Mouse (Mus musculus): ENCODE measurements around the gene Rpl11.
A peak's percentile ranks its signal among the peaks of the same experiment; 100 is the strongest.
"Not testable (repeated sequence)": the region's sequence is repeated elsewhere in the genome, so short reads cannot be mapped to it uniquely, and the experiment has no call there.

Gene Rpl11

GRCm38 (mm10) chr4:136053247-136053596, at the start of gene Rpl11:
Gene Rpl11 (minus strand): TSS chr4:136053428.
- peak; percentile 85 to 86 for DNase-seq

DNA sequence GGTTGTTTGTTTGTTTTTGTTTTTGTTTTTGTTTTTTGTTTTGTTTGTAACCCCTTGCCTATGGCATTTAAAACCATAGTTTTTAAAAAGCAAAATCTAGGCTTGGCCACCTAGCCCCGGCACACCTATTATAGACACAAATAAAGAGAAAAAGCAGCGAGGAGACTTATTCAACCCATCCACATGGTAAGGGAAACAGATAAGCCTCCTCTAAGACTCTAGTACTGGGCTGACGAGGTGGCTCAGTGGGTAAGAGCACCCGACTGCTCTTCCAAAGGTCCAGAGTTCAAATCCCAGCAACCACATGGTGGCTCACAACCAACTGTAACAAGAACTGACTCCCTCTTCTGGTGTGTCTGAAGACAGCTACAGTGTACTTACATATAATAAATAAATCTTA, 48.5 kb upstream of the Rpl11 start:
- DNase-seq: not testable (repeated sequence)

GRCm38 (mm10) chr4:136100396-136101070, 47.3 kb upstream of the Rpl11 start:
- no peak for DNase-seq

DNA sequence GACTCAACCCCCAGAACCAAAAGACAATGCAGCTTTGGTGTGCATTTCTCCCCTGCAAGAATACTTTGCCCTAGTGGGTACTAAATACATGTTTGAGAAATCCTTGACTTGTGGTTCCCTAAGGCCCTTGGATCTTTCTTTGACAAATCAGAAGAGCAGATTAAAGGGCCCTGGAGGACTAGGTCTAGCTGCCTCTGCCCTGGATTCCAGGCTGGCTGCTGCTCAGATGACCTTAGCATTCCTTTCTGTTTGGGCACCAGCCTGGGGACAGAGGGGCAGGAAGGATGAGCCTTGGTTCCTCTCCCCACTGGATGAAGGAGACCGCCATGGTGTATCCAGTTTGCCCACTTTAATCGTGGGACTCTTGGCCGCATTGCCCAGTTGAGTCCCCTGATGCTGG, 45.2 kb upstream of the Rpl11 start:
- no peak for DNase-seq

DNA sequence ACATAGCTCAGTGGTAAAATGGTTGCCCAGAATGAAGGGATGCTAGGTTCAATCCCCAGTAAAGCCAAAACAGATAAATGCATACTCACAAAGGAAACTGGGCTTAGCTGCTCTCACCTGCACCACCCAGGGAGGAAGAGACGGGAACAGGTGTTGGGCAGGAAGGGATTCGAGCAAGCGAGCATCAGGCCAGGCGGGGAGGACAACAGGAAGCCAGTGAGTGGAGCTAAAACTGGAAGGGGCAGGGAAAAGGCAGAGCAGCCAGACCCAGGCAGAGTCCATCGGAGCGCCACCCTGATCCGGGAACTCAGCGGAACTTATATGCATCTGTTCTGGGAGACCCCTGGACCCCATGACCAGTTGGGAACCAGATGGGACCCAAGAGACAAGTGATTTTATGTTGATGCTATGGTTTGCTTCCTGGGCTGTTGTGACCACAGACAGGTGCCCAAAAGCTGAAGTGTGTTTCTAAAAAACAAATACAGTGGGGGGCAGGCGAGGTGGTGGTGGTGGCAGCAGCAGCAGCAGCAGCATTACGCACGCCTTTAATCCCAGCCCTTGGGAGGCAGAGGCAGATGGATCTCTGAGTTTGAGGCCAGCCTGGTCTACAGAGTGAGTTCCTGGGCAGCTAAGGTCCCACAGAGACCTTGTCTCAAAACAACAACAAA, 43.4 kb upstream of the Rpl11 start:
- no peak for DNase-seq

GRCm38 (mm10) chr4:136095490-136096105, 42.4 kb upstream of the Rpl11 start:
- no peak for DNase-seq

DNA sequence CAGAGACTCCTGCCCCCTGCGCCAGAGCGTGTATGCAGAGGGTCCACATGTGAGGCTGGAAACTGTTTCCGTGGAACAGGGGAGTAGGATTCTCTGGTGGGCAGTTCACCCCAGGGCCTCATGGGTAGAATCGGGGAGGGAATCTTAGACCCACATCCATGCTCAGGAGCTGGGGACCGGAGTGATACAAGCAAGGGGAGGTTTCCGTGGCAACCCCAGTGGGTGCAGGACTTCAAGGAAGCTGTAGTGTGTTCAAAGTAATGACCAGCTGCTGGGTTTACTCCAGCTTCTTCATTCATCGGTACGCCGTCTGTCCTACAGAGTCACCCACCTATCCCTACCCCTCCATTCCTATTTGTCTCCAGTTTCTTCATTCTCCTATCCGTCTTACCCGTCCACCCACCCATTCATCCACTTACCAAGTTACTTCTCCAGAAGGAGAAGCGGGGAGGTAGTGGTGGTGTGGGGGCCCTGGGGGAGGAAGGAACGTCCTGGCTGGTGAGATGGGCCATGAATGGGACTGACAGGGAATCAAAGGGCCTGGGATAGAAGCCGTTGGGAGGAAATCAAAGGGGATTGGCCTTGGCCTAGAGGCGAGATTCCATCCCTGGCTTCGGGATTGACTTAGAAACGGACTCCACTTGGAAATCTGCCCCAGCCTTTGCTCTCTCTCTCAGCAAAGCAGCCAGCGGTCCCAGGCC, 41.4 kb upstream of the Rpl11 start:
- no peak for DNase-seq

GRCm38 (mm10) chr4:136092498-136092897, 39.3 kb upstream of the Rpl11 start:
- DNase-seq: no peak

- no peak for DNase-seq
Observed at GRCm38 (mm10) chr4:136091346-136091745, 38.1 kb upstream of the Rpl11 start.

- peak; percentile 31 to 43 for DNase-seq
Observed at GRCm38 (mm10) chr4:136089748-136090583, 36.7 kb upstream of the Rpl11 start.

- peak; percentile 73 to 77 for DNase-seq
Observed at GRCm38 (mm10) chr4:136088971-136089747, 35.9 kb upstream of the Rpl11 start.

GRCm38 (mm10) chr4:136088364-136088763, 35.1 kb upstream of the Rpl11 start:
- no peak for DNase-seq

DNA sequence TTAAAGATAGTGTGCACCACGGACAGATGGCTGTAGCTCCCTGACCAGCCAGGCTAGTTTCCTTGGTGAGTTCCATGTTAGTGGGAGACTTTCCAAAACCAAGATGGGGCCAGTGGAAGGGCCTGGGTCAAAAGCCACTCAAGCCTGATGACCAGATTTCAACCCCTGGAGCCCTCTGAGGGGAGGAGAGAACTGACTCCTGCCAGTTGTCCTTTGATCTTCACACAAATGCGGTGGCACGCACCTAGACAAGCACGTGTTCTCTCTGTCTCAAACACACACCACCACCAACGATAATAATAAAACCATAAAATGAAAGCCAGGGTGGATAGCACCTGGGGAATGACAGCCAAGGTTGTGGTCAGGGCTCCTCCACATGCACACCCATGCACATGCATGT, 34.0 kb upstream of the Rpl11 start:
- no peak for DNase-seq

DNA sequence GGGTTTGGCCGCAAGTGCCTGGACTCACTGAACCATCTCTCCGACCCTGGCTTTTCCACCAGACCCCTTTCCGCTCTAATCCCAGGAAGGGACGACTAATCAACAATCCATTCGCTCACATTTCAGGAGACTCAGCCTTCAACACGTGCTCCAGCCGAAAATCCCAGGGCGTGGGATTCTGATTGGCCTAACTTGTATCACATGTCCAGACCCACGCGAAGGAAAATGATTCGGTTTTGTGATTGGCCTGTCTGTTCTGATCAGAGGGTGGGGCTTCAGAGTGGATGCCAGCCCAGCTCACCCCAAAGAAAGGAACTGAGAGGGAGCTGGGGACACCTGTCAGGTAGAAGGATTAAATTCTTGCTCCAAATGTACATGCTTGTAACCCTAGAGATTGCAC, 31.6 kb upstream of the Rpl11 start:
- DNase-seq: no peak

GRCm38 (mm10) chr4:136083269-136084105, 30.3 kb upstream of the Rpl11 start:
- DNase-seq: no peak

DNA sequence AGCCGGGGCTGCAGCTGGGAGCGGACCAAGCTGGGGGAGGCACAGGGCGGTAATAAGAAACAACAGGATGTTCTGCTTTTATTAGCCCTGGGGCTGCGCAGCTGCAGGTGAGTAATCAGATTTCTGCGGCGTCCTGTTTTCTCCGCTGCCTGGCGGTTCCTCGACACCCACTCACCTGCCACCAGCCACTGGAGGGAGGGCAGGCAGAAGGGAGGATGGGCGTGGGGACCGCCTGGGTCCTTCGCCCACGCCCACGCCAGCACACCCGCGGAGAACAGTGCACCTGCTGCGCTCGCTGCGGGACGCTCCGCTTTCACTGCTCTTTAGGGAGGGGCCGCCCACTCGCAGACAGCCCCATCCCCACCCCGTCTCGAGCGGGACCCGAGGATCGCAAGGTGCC, 28.5 kb upstream of the Rpl11 start:
- DNase-seq: peak; percentile 75 to 85

GRCm38 (mm10) chr4:136078649-136079048, 25.4 kb upstream of the Rpl11 start:
- DNase-seq: no peak

- peak in 1 of 2 experiments; percentile 40 for DNase-seq
Observed at GRCm38 (mm10) chr4:136076776-136077538, 23.7 kb upstream of the Rpl11 start.

- DNase-seq: peak; percentile 70 to 83
Observed at GRCm38 (mm10) chr4:136071178-136071714, 18.0 kb upstream of the Rpl11 start.

DNA sequence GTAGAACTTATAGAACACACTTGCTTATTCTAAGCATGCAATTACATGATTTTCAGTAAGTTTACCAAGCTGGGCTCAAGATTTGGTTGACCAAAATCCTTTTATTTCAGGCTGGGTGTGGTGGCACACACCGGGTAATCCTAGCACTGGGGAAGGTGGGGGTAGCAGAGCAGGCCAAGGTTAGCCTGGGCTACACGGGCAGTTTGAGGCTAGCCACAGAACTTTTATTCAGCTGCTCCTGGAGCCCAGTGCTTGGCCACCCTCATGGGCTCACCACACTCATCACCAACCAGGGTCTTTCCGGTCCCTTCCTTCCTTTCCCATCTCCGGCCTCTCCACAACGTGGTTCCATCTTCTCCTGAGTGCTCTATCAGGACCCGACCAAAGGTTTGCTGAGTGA, 17.4 kb upstream of the Rpl11 start:
- DNase-seq: no peak
